Mouse (Mus musculus): ENCODE data around the gene Coro1b.
"Not testable (repeated sequence)": the region's sequence is repeated elsewhere in the genome, so short reads cannot be mapped to it uniquely, and the experiment has no call there.

Gene Coro1b

GRCm38 (mm10) chr19:4120496-4120895 is 27.9 kb upstream of the Coro1b start:
- DNase-seq (ENCODE audit: low spot score): no peak

DNA sequence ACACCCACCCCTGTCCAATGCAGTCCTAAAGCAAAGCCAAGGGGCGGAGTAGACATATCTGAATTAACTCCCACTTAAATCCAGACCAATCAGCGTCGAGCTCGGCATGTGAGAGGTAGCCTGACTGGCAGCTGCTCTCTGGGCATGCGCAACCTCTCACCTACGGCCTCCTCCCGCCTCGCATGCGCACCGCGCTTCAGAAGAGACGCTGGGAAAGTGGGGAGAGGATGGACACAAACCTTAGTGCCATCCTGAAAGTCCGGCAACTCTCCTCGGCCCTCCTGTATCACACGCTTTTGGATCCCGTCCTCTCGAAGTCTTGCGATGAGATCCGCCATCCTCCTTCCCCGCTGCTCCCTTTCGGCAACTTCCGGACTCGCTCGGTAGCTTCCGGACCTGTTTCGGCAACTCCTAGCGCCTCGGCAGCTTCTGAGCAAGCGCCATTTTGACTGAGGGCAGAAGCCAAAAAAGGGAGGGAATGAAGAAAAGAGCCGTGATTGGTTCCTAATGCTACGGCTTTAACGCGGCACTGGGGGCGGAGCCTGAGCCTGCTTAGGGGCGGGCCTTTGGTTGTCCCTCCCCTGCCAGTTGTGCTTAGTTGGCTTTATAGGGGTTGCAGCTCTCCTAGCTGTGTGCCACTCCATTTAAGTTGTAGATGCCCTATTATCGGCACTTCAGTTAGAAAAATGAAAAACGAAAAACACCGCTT is 27.2 kb upstream of the Coro1b start:
- DNase-seq (ENCODE audit: low spot score): peak; percentile 96

DNA sequence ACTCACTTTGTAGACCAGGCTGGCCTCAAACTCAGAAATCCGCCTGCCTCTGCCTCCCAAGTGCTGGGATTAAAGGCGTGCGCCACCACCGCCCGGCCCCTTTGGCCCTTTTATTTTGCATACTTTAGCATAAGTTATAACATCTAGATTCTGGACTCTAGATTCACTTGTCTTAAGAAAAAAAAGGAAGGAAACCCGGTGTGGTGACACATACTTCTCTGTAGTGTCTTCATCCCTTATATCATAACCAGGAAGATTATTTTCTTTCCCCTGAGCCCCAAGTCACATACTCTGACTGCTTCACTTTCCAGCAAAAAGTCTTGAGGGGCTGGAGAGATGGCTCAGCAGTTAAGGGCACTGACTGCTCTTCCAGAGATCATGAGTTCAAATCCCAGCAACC is 26.5 kb upstream of the Coro1b start:
- DNase-seq (ENCODE audit: low spot score): not testable (repeated sequence)

- DNase-seq (ENCODE audit: low spot score): no peak
These were observed 25.7 kb upstream of the Coro1b start for GRCm38 (mm10) chr19:4122411-4123370.

DNA sequence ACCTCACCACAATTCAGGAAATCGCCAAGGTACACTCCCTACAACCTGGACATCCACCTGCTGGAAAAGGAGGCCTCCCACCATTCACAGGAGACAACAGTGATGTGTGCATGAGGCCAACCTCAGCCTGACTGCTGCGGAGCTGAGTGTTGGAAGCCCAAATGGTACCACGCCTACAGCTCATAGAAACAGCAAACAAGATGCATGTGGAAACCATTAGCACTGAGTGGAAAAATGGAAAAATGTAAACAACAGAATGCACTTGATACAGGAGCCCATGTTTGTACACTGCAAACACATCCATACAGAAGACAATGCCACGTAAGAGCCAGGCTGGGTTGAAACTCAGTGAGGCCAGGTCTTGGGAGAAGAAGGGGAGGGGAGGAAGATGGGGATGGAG is 24.0 kb upstream of the Coro1b start:
- no peak for DNase-seq (ENCODE audit: low spot score)

DNA sequence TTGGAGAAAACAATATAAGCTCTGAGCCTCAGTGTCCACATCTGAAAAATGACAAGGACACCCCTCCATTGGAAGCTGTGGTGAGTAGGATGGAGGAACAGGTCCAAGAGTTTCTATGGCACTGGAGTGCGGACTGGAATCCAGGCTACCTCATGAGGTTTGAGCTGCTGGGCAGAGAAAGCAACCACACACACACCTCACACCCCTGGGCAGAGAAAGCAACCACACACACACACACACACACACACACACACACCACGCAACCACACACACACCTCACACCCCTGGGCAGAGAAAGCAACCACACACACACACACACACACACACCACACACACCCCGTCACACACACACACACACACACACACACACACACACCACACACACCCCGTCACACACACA is 23.2 kb upstream of the Coro1b start:
- DNase-seq (ENCODE audit: low spot score): not testable (repeated sequence)

- peak; percentile 97 for DNase-seq (ENCODE audit: low spot score)
These were observed 22.4 kb upstream of the Coro1b start, which contains the start of gene Aip for GRCm38 (mm10) chr19:4125741-4126696. Gene Aip, minus strand, starts transcription at chr19:4125858.

- DNase-seq (ENCODE audit: low spot score): no peak
These were observed 21.5 kb upstream of the Coro1b start for GRCm38 (mm10) chr19:4126759-4127495.

DNA sequence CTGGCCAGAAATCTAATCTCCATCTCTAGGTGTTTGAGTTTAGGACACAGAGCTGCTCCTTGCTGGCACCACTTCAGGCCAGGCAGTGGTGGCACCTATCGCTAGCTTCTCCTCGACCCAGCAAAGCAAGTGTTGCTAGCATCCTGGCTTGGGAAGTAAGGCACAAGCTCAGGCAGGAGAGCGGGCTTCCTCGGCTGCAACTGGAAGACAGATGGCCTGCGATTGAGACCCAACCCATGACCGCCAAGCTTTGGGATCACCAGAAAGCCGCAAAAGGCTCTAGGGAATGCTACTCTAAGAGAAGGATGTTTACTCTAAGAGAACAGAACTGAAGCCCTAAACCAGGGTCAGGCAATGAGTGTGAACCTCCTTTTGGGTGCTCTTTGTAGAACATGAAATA is 19.0 kb upstream of the Coro1b start:
- no peak for DNase-seq (ENCODE audit: low spot score)

DNA sequence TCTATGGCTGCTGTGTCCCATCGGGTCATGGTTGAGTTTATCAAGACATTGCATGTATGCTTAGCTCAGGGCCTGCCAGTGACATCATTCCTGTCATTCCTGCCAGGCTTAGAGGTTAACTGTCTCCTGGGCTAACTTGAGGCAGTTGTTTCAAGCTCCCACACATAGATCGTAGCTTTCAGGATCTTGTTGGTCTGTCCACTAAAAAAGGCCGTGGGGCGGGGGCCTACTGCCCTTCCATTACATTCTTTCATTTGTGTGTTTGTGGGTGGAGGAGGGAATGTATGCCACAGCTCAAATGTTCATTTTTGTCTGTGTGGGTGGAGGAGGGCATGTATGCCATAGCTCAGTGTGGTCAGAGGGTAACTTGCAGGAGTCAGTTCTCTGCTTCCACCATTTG is 18.3 kb upstream of the Coro1b start:
- no peak for DNase-seq (ENCODE audit: low spot score)

- no peak for DNase-seq (ENCODE audit: low spot score)
These were observed 17.3 kb upstream of the Coro1b start for GRCm38 (mm10) chr19:4131075-4131474.

- DNase-seq (ENCODE audit: low spot score): no peak
These were observed 16.7 kb upstream of the Coro1b start for GRCm38 (mm10) chr19:4131768-4132167.

DNA sequence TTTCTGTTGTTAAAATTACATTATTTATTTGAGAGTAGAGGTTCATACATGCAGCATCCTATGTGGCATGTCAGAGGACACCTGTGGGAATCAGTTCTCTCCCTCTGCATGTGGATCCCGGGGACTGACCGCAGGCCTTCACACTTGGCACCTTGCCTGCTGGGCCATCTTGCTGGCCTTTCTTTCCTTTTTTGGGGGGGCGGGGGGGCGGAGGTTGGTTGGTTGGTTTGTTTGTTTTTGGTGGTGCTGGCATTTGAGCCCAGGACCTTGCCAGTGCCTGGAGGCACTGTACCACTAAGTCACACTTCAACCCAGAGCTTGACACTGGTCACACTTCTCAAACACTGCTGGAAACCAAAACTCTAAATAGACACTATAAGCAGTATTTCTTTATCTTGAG is 14.1 kb upstream of the Coro1b start:
- DNase-seq (ENCODE audit: low spot score): no peak

DNA sequence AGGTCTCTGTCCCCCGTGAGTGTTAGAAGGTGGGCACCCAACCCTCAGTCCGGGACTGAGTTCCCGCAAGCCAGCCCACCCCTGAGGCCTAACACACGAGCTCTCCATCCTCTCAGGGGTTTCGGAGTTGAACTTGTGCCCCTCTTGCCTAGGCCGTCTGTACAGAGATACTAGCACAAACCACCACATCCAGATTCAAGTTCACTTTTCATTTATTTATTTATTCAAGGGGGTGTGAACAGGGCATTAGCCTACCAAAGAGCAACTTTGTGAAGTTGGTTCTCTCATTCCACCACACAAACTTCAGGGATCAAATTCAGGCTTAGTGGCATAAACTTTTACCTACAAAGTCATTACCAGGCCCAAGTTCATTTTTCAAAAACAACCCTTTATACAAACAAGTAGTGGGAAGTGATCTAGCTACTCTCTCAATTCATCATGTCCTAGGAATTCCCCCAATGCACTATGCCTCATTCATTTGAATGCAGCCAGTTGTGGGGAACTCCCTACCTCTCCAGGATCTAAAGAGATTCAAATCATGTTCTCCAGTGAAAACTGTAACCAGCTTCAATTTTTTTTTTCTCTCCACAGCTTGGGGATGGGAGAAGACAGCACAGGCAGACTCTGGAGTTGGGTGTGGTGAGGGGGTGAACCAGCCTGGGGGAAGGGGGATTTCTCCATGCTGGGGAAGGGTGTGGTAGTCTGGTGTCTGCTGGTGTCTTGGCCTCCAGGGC is 13.0 kb upstream of the Coro1b start:
- DNase-seq (ENCODE audit: low spot score): not testable (repeated sequence)

- DNase-seq (ENCODE audit: low spot score): not testable (repeated sequence)
These were observed 12.5 kb upstream of the Coro1b start for GRCm38 (mm10) chr19:4135963-4136345.

- DNase-seq (ENCODE audit: low spot score): no peak
These were observed 12.0 kb upstream of the Coro1b start for GRCm38 (mm10) chr19:4136463-4136862.

- no peak for DNase-seq (ENCODE audit: low spot score)
These were observed 10.5 kb upstream of the Coro1b start for GRCm38 (mm10) chr19:4137913-4138312.

DNA sequence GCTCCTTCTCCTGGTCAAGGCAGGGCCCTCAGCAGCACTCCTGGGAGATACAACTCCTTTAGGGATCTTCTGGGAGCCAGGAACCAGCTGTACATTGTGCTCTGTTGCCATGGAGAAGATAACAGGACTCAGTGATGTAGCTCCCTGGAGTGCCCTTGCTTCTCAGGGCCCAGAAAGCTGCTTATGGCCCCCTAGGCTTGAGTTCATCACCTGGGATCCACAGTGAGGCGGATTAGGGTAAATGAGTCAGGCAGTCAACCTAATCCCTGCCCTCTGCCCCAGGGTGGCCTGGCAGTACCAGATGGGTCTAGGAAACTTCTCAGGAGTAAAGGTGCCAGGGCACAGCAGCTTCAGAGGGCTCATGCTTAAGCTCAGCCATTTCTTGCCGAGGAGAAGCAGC is 9.0 kb upstream of the Coro1b start, which contains the start of gene Gpr152:
Gene Gpr152, plus strand, starts transcription at position 342 of the 400 bp plus-strand sequence.
- no peak for DNase-seq (ENCODE audit: low spot score)

- DNase-seq (ENCODE audit: low spot score): no peak
These were observed 8.3 kb upstream of the Coro1b start for GRCm38 (mm10) chr19:4140147-4140546.

- DNase-seq (ENCODE audit: low spot score): no peak
These were observed 5.8 kb upstream of the Coro1b start for GRCm38 (mm10) chr19:4142416-4143173.
